Mouse (Mus musculus): ENCODE results near the gene Fam76a. TPM values are rescaled to one million over a fixed set of nuclear protein-coding genes. Genes with fewer than 3 reads are reported as not detected.
"Not testable (repeated sequence)": the region's sequence is repeated elsewhere in the genome, so short reads cannot be mapped to it uniquely, and the experiment has no call there.

The Fam76a gene
- polyA plus RNA-seq, 2 experiments from 2014 or later, result 16.5 to 21.1 TPM

GRCm38 (mm10) chr4:132944776-132945175, 22.4 kb upstream of the Fam76a start:
- no peak for ATAC-seq

GRCm38 (mm10) chr4:132944106-132944505, 21.7 kb upstream of the Fam76a start:
- peak; percentile 22 for ATAC-seq

GRCm38 (mm10) chr4:132943088-132943487, 20.7 kb upstream of the Fam76a start:
- no peak for ATAC-seq

GRCm38 (mm10) chr4:132941012-132941729, 18.8 kb upstream of the Fam76a start:
- ATAC-seq, result no peak

DNA sequence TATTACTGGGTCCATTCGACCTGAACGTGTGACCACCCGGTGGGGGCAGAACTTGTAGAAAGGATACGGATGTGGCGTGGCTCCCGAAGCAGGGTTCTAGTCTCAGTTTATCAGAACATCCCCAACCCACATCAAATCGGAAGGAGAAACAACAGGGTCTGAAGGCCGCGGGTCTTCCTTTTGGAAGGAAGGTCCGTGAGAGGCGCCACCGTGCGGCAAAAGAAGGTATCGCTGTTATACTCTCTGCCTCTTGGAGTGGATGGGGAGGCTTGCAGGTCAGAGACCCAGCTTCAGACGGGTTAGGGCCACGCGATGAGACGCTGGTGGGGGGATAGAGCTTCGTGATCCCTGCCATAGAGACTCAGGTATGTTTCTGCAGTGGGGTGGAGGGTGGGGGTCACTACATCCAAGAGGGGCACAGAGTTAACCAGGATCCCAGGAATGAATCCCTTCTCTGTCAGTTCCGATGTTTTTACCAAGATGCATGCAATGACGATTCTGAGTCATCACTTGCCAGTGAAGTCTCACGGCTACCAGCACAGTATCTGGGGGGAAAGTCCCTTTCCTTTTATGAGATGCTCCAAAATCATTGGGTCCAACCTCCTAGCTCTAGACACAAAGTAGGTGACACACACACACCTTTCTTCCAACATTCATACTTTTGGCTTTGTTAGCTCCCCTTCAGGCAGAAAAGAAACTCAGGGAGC, 17.2 kb upstream of the Fam76a start:
- peak; percentile 72 for ATAC-seq

DNA sequence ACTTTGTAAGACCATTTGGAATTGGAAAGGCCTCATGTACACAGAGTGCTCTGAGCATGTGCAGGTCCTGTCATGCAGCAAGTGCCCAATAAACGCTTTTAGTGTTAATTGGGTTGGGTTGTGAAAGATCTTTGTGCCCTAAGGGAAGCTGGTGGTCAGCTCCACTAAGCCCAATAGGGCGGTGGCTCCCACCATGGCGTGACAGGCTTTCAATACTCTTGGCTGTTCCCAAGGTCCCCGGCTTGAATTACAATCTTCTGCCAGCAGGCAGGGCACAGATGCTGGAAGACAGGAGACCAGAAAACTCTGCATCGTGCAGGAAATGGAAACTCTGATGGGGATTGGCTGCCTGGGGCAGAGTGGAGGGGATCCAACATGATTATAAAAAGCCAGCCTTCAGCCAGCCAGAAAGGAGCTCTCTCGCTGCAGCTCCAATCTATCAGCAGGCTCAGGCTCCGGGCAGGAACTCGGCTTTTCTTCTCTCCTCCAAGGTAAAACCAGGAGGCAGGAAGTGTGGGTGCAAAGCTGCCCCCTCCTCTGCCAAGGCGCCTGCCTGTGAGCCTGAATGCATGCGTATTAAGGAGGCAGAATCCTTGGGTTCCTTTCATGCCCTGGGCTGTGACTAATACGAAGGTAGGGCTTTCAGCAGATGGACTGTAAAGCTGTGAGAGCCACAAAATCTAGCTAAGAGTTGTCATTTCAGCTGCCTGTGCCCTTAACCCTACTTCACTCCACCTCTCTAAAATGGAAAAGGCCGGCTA, 16.0 kb upstream of the Fam76a start:
- ATAC-seq, result no peak

DNA sequence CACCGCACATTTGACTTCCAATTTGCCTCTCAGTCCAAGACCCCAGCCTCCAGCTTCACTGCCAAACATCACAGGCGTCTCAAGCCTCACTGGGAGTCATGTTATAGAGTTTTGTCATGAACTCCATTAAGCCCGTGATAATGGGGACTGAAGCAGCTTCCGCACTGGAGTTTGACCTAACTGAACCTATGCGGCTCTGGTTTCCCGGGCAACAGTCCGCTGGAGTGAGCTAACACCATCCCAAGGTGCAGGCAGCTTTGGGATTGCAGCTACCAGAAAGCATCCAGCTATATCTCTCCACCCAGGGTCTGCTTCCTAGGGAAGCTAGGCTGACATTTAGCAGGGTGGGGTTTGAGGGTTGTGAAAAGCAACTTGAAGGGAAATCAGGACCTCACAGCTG, 12.3 kb upstream of the Fam76a start:
- ATAC-seq, result no peak

- peak; percentile 34 for ATAC-seq
Measured at GRCm38 (mm10) chr4:132932752-132933404, 10.5 kb upstream of the Fam76a start.

GRCm38 (mm10) chr4:132930784-132931183, 8.4 kb upstream of the Fam76a start:
- peak; percentile 80 for ATAC-seq

DNA sequence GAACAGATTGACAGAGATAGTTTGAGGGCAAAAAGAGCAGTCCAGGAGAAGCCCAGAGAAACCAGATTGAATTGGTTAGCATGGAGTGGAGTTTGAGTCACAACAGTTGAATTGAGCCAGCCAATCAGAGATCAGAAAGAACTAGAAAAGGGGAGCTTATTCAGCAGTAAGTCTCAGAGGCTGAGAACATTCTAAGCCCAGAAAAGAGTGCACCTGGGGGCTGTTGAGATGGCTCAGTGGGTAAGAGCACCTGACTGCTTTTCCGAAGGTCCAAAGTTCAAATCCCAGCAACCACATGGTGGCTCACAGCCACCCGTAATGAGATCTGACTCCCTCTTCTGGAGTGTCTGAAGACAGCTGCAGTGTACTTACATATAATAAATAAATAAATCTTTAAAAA, 4.2 kb upstream of the Fam76a start:
- ATAC-seq, result not testable (repeated sequence)

DNA sequence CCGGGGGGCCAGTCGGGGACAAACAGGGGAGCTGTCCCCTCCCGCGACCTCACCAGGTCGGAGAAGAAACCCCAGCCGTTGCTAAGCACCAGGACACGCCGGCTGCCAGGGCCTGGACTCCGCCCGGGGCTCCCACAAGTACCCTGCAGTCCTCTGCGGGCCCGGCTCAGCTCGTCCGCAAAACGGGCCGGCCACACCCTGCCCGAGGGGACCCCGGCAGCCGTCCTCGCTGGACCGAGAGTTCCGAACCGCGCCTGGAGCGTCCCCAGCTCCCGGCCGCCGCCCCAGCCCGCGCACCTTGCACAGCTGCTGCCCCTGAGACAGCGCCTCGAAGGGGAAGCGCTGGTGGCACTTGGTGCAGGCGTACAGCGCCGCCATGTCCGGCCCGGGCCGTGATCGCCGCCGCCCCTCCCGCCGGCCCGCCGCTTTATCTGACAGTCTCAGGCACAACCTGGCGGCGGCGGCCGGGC, 262 bp downstream of the Fam76a start:
- peak; percentile 10 for ATAC-seq

- no peak for ATAC-seq
Measured at GRCm38 (mm10) chr4:132921488-132921887, 870 bp downstream of the Fam76a start.

- no peak for ATAC-seq
Measured at GRCm38 (mm10) chr4:132920171-132920570, 2.2 kb downstream of the Fam76a start.

DNA sequence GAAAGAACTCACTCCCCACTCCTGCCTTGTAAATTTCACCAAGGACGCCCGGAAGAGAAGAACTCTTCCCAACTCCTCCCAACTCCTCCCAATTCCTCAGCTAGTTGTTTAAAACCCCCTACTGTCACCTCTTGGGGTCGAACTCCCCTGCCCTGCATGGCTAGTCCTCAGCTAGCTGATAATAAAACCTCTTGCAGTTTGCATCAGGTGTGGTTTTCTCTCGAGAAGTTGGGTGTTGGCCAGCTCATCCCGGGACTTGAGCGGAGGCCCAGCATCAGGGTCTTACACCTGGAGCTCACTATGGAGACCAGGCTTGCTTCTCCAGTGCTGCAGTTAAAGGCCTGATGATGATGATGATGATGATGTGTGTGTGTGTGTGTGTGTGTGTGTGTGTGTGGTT, 3.9 kb downstream of the Fam76a start:
- ATAC-seq, result not testable (repeated sequence)

- ATAC-seq, result no peak
Measured at GRCm38 (mm10) chr4:132912156-132912555, 10.2 kb downstream of the Fam76a start.

DNA sequence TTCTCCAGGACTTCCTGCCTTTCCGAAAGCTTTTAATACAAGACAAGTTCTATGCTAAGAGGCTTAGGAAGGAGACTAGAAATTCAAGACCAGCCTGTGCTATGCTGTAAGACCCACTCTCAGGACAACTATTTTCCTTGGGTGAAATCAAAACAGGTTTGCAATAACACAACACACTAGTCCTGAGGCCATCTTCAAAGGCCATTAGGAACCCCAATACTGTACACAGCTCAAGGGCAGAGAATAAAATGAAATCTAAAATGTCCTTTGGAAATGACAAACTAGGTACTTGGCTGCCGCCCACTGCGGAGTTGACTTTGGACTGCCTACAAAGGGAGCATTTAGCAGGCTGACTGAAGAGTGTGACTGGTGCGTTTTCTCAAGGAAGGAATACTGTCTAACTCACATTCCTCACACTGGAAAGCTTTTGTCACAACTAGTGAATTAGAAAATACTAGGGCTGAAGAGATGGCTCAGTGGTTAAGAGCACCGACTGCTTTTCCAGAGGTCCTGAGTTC, 16.5 kb downstream of the Fam76a start:
- no peak for ATAC-seq

- ATAC-seq, result no peak
Measured at GRCm38 (mm10) chr4:132904765-132905309, 17.5 kb downstream of the Fam76a start.

DNA sequence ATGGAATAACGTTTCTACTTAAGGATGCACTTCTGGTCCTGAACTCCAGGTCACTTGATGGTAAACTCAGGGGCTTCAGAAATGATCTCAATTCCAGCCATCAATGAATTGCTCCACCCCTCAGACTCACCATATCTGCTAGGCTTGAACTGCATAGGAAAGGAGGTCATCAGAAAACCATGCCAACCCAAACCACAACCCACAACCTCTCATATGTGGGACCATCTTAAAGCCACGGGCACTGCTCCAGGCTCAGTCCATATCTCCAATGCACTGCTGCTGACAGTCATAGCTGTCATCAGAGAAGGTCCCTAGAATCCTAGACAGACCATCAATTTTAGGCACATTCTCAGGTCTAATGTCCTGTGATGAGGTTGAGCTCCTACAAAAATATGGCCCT, 18.3 kb downstream of the Fam76a start:
- ATAC-seq, result no peak

- peak; percentile 97 for ATAC-seq
Measured at GRCm38 (mm10) chr4:132898197-132898596, 24.2 kb downstream of the Fam76a start.

- no peak for ATAC-seq
Measured at GRCm38 (mm10) chr4:132894402-132894801, 28.0 kb downstream of the Fam76a start.

- ATAC-seq, result peak; percentile 15
Measured at GRCm38 (mm10) chr4:132884844-132885374, 37.4 kb downstream of the Fam76a start.
